In the genomic region with DNA sequence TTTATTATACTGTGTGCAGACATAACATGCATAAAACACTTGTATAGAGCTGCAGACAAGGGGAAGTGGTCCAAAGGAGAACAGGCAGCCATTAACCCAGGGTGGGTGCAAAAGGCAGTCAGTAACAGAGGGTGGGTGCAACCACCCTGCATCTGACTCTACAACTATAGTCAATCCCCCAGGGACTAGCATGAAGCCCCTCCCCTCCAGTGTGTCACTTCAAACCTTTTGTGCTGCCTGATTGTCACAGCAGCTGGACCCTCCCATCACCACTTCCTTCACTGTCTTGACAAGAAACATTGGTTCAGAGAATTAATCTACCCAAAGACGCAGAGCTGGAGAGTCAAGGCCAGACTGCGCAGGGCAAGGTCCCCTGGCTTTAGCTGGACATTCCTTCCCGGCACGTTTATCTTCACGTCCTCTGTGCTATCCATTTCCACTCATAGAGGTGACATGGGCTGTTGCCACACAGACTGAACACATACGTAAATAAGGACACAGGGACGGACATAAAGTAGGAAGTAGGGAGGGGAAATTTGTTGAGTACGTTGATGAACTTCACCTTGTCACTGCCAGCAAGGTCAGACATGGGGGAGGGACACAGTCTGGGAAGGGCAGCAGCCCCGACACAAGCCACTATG, we compare ENCODE assay signal across 17 mouse cellular contexts. TPM values are rescaled to one million over a fixed set of nuclear protein-coding genes. Genes with fewer than 3 reads are reported as not detected.
DNase-seq lines count a peak whose midpoint lies in the region; ATAC-seq and TF ChIP-seq lines count a peak whose summit lies in the region.
"Had no signal": no experiment of that assay in that cellular context is flagged by ENCODE, and none has a peak within 500 bp of the region (broad histone marks: within the 10 kb centered on the region; RNA-seq: fewer than 3 reads in every experiment).

No protein-coding gene starts in this region.

- no peak overlapping the region for H3K27ac ChIP-seq in lung, embryonic 14.5 days (ENCODE audit: low read depth)
- no peak overlapping the region for H3K27ac ChIP-seq in neural tube, embryonic 15.5 days (replicated peaks)
- H3K27ac ChIP-seq: embryonic facial prominence, embryonic 10.5 days; hindbrain, postnatal 0 days; liver, embryonic 15.5 days; midbrain, embryonic 13.5 days had no signal

- WGBS in lung, embryonic 14.5 days = 38% methylated on average over 9 of the region's 9 CpGs
- 82% methylated on average over 9 of the region's 9 CpGs for WGBS in neural tube, embryonic 15.5 days

- no peak overlapping the region for H3K4me2 ChIP-seq in lung, embryonic 14.5 days
- no peak overlapping the region for H3K4me2 ChIP-seq in neural tube, embryonic 15.5 days
- H3K4me2 ChIP-seq: liver, embryonic 15.5 days; midbrain, embryonic 13.5 days had no signal

- ATAC-seq in lung, embryonic 14.5 days (ENCODE audit: insufficient read depth) = no peak
- ATAC-seq in neural tube, embryonic 15.5 days (ENCODE audit: low FRiP score) = no peak
- ATAC-seq: hindbrain, postnatal 0 days; midbrain, embryonic 13.5 days had no signal

- H3K4me1 ChIP-seq in lung, embryonic 14.5 days (ENCODE audit: insufficient read depth) = 0 out of 2 replicates have a peak, but pooled peaks cover 6% of the 10 kb centered on the region
- peaks cover 15% of the 10 kb centered on the region for H3K4me1 ChIP-seq in neural tube, embryonic 15.5 days
- H3K4me1 ChIP-seq: liver, embryonic 15.5 days had no signal

- H3K4me3 ChIP-seq in lung, embryonic 14.5 days (ENCODE audit: low read depth, low read length) = no peak overlapping the region
- H3K4me3 ChIP-seq in neural tube, embryonic 15.5 days (replicated peaks) = no peak overlapping the region
- H3K4me3 ChIP-seq: embryonic facial prominence, embryonic 10.5 days; liver, embryonic 15.5 days; midbrain, embryonic 13.5 days had no signal

- peak; percentile 35 for DNase-seq in adrenal gland, postnatal 14 days
- DNase-seq in adrenal gland, postnatal 4 days (ENCODE audit: low spot score in 2 of 2) = no peak
- peak; percentile 45 for DNase-seq in lung, embryonic 14.5 days
- DNase-seq in lung, postnatal 25 days (ENCODE audit: low spot score) = no peak
- peak; percentile 25 to 43 for DNase-seq in adrenal gland, postnatal 36 days
- DNase-seq in lung, postnatal 10 days = peak; percentile 49
- DNase-seq in cerebellum, adult 8-10 months = no peak
- DNase-seq: cerebellum, adult 9-11 months; kidney, adult 2 months; kidney, postnatal 4 days; layer of hippocampus, postnatal 36 days; thymus, adult 18-20 months had no signal

- no peaks in the 10 kb centered on the region for H3K9me3 ChIP-seq in lung, embryonic 14.5 days (ENCODE audit: low read depth, low read length)
- no peaks in the 10 kb centered on the region for H3K9me3 ChIP-seq in neural tube, embryonic 15.5 days (replicated peaks)
- H3K9me3 ChIP-seq: embryonic facial prominence, embryonic 10.5 days; liver, embryonic 15.5 days; midbrain, embryonic 13.5 days had no signal

- TF ChIP-seq CTCF in lung, embryonic 14.5 days (IDR thresholded peaks at IDR 0.05; ENCODE audit: low read depth) = no peak

- H3K27me3 ChIP-seq in lung, embryonic 14.5 days (ENCODE audit: insufficient read depth, low read length) = no peaks in the 10 kb centered on the region
- H3K27me3 ChIP-seq in neural tube, embryonic 15.5 days (replicated peaks) = no peaks in the 10 kb centered on the region
- H3K27me3 ChIP-seq: midbrain, embryonic 13.5 days had no signal

- H3K9ac ChIP-seq in lung, embryonic 14.5 days = no peak overlapping the region
- H3K9ac ChIP-seq in neural tube, embryonic 15.5 days (replicated peaks) = no peak overlapping the region
- H3K9ac ChIP-seq: liver, embryonic 15.5 days; midbrain, embryonic 13.5 days had no signal

- H3K36me3 ChIP-seq in lung, embryonic 14.5 days (ENCODE audit: insufficient read depth) = no peaks in the 10 kb centered on the region
- no peaks in the 10 kb centered on the region for H3K36me3 ChIP-seq in neural tube, embryonic 15.5 days
- H3K36me3 ChIP-seq: embryonic facial prominence, embryonic 10.5 days; liver, embryonic 15.5 days; midbrain, embryonic 13.5 days had no signal

RNA-seq across cellular contexts. Expression of a gene that starts 13.3 kb away (rescaled TPM):
- 2.0 and 5.4 TPM in 2 replicates for total RNA-seq in adrenal gland, postnatal 14 days (2021)
- 1 to 10 TPM; 3.2 to 3.4 TPM for total RNA-seq in adrenal gland, postnatal 4 days (2021)
- 2.1 TPM in 2 replicates for polyA plus RNA-seq in lung, embryonic 14.5 days (2014; fragmentation: Nextera tagmentation; extraction: Ambion mirVana)
- total RNA-seq in adrenal gland, postnatal 36 days (2021) = 1 to 10 TPM in 1 of 2 experiments, under 1 TPM in 1; 0.76 to 1.4 TPM
- 1.9 and 2.0 TPM in 2 replicates for polyA plus RNA-seq in neural tube, embryonic 15.5 days (2015; fragmentation: Nextera tagmentation; extraction: Ambion mirVana)

Comparison
In these comparisons a context has a peak if more than half of its experiments do, and no peak if none do; other contexts are left out.
1. DNase-seq: peak in adrenal gland, postnatal 14 days (single experiment), lung, embryonic 14.5 days (single experiment), adrenal gland, postnatal 36 days (2 of 2) and lung, postnatal 10 days (single experiment); none in adrenal gland, postnatal 4 days (0 of 2), lung, postnatal 25 days (single experiment) and cerebellum, adult 8-10 months (single experiment).